Mouse (Mus musculus) embryonic facial prominence, embryonic 11.5 days (tissue): ENCODE results near the gene Chrna1. TPM values are rescaled to one million over a fixed set of nuclear protein-coding genes. Genes with fewer than 3 reads are reported as not detected.
"Not testable (repeated sequence)": the region's sequence is repeated elsewhere in the genome, so short reads cannot be mapped to it uniquely, and the experiment has no call there.

Source experiments
- ATAC-seq: fragments of 200-750 bp; cut with Nextera tagmentation; replicated peaks from 2 replicates; pipeline ENCODE4 v1.8.0; 2017; ENCODE audit warnings: low read depth; ENCODE audit not compliant: insufficient number of reproducible peaks, low FRiP score, low TSS enrichment
- DNase-seq: peaks from one replicate; pipeline ENCODE4 v3.0.0-alpha.2; 2015; ENCODE audit warnings: low spot score
- H3K27ac ChIP-seq: fragments of 300-500 bp; sonication (generic); replicated peaks from 2 replicates; pipeline ENCODE4 v1.5.1; 2014; ENCODE audit warnings: mild to moderate bottlenecking, low read depth, low read length, control low read depth
- H3K27me3 ChIP-seq: fragments of 300-500 bp; sonication (generic); 2 replicates; pipeline ENCODE4 v1.6.1; 2014; ENCODE audit warnings: mild to moderate bottlenecking, low read length, moderate library complexity, mixed read lengths; ENCODE audit not compliant: control insufficient read depth, insufficient read depth
- H3K36me3 ChIP-seq: fragments of 300-500 bp; sonication (generic); replicated peaks from 2 replicates; pipeline ENCODE4 v1.6.1; 2014; ENCODE audit warnings: low read depth, mild to moderate bottlenecking, low read length, moderate library complexity, mixed read lengths; ENCODE audit not compliant: control insufficient read depth, insufficient read depth
- H3K4me1 ChIP-seq: fragments of 300-500 bp; sonication (generic); 2 replicates; pipeline ENCODE4 v1.6.1; 2014; ENCODE audit warnings: low read length, mixed read lengths; ENCODE audit not compliant: control insufficient read depth, insufficient read depth
- H3K4me2 ChIP-seq: fragments of 300-500 bp; sonication (generic); 2 replicates; pipeline ENCODE4 v1.6.1; 2014; ENCODE audit warnings: low read depth, mild to moderate bottlenecking, control low read depth, low read length, moderate library complexity
- H3K4me3 ChIP-seq: fragments of 300-500 bp; sonication (generic); 2 replicates; pipeline ENCODE4 v1.5.1; 2014; ENCODE audit warnings: low read depth, low read length, control low read depth
- H3K9ac ChIP-seq: fragments of 300-500 bp; sonication (generic); replicated peaks from 2 replicates; pipeline ENCODE4 v1.6.1; 2014; ENCODE audit warnings: mild to moderate bottlenecking, control low read depth, low read length
- H3K9me3 ChIP-seq: fragments of 300-500 bp; sonication (generic); replicated peaks from 2 replicates; pipeline ENCODE4 v1.6.1; 2016; ENCODE audit warnings: mild to moderate bottlenecking, low read length, inconsistent platforms, mixed read lengths; ENCODE audit not compliant: control insufficient read depth
- WGBS: fragments of 180-500 bp; shearing (Covaris S2); extraction: QIAGEN DNeasy Blood & Tissue Kit; methylation state at CpG from one replicate; pipeline ENCODE4 v1.1.7; 2014; 5-methylcytosine and 5-hydroxymethylcytosine counted together
- polyA plus RNA-seq: library from polyadenylated mRNA; unstranded; fragments of >200 nt; fragmentation: Nextera tagmentation; extraction: Ambion mirVana; gene quantifications from 2 replicates; pipeline ENCODE4 v1.2.1, GENCODE M21; 2014

The Chrna1 gene
- polyA plus RNA-seq, 1 experiment from 2014 or later: 1.2 TPM

DNA sequence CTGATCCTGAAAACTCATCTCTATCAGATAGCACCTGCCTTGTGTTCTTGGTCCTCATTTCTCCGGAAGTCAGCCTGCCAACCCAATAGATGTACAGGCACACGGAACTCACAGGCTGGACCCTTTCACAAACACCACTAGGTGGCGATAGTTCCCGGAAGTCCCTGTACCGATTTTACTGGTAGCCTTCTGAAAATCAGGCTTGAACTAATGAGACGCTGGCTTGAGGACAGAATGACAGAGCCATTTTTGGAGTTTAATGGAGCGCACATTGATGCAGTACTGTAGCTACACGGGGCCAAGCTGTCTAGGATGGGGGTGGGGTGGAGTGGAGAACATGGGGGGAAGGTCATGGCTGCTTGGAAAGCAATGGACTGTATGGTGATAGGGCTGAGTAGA, 18.5 kb downstream of the Chrna1 start:
- Histone ChIP-seq H3K27ac (no peak overlapping the region), H3K4me2 (peak overlapping the region; percentile 66), H3K9ac (0 out of 2 replicates have a peak overlapping the region, but pooled peaks have one; percentile 6), H3K27me3 (no peaks in the 10 kb centered on the region), H3K4me1 (no peaks in the 10 kb centered on the region), H3K9me3 (no peaks in the 10 kb centered on the region), H3K36me3 (no peaks in the 10 kb centered on the region), H3K4me3 (no peak overlapping the region)
- DNase-seq: peak; percentile 85
- ATAC-seq: peak; percentile 49; the same call in 1 of the 2 replicates
- WGBS: 5% methylated on average over 8 of the region's 8 CpGs

DNA sequence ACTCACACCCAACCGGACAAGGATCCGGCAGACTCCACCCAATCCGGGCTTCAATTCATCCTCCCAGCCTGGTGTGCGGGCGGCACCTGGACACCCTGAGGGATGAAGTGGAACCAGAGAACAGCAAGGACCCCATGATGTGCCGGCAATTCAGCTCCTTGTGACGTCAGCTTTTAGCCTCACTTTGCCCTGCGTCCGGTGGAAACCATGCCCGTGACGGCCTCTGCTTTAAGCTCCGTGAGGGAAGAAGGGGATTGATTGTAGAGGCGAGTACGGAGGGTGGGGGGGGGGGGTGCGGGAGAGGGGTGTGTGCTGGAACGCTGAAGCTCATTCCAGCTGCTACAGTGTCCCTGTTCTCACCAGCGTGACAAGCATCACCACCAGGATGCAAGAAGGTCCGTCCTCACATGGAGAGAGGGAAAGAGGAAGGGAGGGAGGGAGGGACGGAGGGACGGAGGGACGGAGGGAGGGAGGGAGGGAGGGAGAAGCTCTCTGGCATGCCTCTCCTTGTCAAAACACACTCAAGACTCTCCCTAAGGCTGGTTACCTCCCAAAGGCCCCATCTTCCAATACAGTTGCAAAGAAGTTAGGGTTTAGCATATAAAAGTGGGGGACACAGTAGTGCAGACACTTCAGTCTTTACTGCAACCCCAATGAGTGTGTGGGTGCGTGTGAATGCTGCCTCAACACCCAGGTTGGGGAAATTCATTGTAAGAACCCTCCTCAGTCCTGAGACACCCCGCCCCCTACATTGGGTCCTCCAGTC, 19.1 kb downstream of the Chrna1 start:
- peak overlapping the region; percentile 66 for H3K4me2 ChIP-seq
- H3K36me3 ChIP-seq: no peaks in the 10 kb centered on the region
- no peaks in the 10 kb centered on the region for H3K27me3 ChIP-seq
- no peaks in the 10 kb centered on the region for H3K4me1 ChIP-seq
- H3K4me3 ChIP-seq: peak overlapping the region; percentile 34
- ATAC-seq (peak; percentile 51), DNase-seq (peak; percentile 68)
- no peaks in the 10 kb centered on the region for H3K9me3 ChIP-seq
- H3K27ac ChIP-seq: no peak overlapping the region
- peak overlapping the region; percentile 43 for H3K9ac ChIP-seq
- 2% methylated on average over 23 of the region's 23 CpGs for WGBS

DNA sequence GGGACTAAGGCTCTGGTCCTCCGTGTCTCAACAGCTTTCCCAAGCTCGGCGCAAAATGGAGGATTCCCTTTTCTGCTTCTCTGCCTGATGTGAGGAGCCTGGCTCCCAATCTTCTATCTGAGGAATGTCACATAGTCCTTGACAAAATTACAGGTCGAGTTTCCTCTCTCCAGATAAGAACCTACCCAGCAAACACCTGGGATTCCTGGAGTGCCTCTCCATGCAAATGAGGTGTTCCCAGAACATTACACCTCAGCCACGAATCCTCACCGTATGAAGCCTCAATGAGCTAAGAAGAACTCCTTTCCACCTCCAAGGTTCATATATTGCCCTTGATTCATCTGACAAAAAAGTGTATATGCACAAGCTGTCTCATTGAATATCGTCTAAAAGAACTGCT, 19.7 kb downstream of the Chrna1 start:
- H3K4me3 ChIP-seq: peak overlapping the region; percentile 34; the same call in 1 of the 2 replicates
- WGBS: 42% methylated on average over 7 of the region's 7 CpGs
- DNase-seq: no peak

DNA sequence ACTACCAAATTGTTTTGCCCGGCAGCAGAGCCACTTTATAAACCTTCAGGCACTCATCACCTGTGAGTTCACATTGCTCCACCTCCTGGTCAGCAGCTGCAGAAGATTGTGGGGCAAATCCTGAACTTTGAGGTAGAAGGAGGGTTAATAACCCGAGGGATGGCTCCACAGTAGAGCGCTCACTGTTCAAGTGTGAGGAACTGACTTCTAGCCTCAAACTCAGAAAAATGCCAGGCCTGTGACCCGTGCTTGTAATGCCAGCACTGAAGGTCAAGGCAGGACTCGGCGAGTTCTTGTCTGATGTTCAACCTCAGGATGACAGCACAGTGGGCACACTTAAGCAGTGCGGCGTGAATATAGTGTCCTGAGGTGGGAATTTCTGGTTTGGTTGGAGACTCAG, 22.2 kb downstream of the Chrna1 start:
- Histone ChIP-seq H3K4me1 (no peaks in the 10 kb centered on the region), H3K4me2 (no peak overlapping the region), H3K4me3 (no peak overlapping the region), H3K27ac (no peak overlapping the region), H3K36me3 (no peaks in the 10 kb centered on the region), H3K9ac (no peak overlapping the region), H3K9me3 (no peaks in the 10 kb centered on the region), H3K27me3 (no peaks in the 10 kb centered on the region)
- DNase-seq: no peak
- 78% methylated on average over 8 of the region's 8 CpGs for WGBS
- no peak for ATAC-seq

More for the DNA sequence above, 19.7 kb downstream of the Chrna1 start:
- Histone ChIP-seq H3K27ac (no peak overlapping the region), H3K36me3 (no peaks in the 10 kb centered on the region), H3K9me3 (no peaks in the 10 kb centered on the region), H3K27me3 (no peaks in the 10 kb centered on the region), H3K4me2 (no peak overlapping the region; the same call in 1 of the 2 replicates), H3K4me1 (no peaks in the 10 kb centered on the region), H3K9ac (no peak overlapping the region)
- no peak for ATAC-seq

DNA sequence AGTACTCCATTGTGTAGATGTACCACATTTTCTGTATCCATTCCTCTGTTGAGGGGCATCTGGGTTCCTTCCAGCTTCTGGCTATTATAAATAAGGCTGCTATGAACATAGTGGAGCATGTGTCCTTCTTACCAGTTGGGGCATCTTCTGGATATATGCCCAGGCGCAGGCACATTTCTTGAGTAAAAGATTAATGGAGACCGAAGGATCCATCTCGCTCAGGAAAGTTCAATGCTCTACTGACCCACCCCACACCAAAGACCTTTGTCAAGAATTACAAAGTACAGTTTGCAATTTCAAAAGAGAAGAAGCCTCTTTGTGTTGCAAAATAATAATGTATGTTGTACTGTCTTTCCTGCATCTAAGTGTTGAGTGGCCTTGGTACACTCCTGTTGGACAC, 23.1 kb downstream of the Chrna1 start:
- H3K4me2 ChIP-seq, H3K27me3 ChIP-seq, H3K4me1 ChIP-seq, H3K4me3 ChIP-seq, H3K27ac ChIP-seq, ATAC-seq, H3K9ac ChIP-seq, DNase-seq, H3K36me3 ChIP-seq, H3K9me3 ChIP-seq: not testable (repeated sequence)
- WGBS: 93% methylated on average over 3 of the region's 3 CpGs

DNA sequence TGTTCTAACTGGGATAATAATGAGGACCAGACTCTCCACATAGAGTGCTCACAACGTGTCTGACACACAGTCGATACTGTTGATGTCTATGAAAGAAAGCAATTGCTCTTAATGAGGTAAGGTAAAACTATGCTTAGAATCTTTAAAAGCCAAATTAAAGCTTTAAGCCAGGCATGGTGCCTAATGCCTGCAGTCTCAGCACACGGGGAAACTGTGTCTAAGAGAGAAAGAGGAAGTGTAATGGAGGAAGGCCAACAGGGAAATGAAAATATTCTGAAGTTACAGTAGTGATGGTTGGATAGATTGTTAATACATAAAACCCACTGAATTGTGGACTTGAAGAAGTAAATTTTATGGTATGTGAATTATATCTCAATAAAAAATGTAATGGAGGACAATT, 25.7 kb downstream of the Chrna1 start:
- Histone ChIP-seq H3K4me1 (no peaks in the 10 kb centered on the region), H3K9ac (no peak overlapping the region), H3K27ac (no peak overlapping the region), H3K36me3 (no peaks in the 10 kb centered on the region), H3K4me2 (no peak overlapping the region), H3K27me3 (no peaks in the 10 kb centered on the region), H3K4me3 (no peak overlapping the region), H3K9me3 (no peaks in the 10 kb centered on the region)
- WGBS: 59% methylated on average over 3 of the region's 3 CpGs
- ATAC-seq (no peak), DNase-seq (no peak)

DNA sequence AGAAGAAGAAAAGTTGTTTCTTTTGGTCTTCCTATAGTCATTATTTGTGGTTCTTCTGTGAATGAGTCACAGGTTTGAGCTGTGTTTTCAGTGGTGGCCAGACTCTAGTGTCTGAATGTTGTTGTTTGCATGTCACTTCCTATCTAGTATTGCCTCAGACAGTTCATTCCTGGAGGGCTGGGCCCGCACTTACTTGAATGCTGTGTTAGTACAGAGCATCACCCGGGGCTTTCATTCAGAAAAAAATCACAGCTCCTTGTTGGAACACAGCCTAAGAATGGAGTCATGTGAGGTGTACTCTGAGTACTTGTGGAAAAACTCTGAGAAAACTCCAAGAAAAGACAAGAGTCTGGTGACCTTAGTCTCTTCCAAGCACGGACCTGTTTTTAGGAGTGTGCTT, 27.2 kb downstream of the Chrna1 start:
- no peaks in the 10 kb centered on the region for H3K27me3 ChIP-seq
- no peak overlapping the region for H3K4me2 ChIP-seq
- DNase-seq (no peak), ATAC-seq (no peak)
- WGBS: 90% methylated on average over 3 of the region's 3 CpGs
- no peak overlapping the region for H3K9ac ChIP-seq
- no peaks in the 10 kb centered on the region for H3K36me3 ChIP-seq
- H3K4me1 ChIP-seq: no peaks in the 10 kb centered on the region
- H3K4me3 ChIP-seq: no peak overlapping the region
- H3K9me3 ChIP-seq: no peaks in the 10 kb centered on the region
- H3K27ac ChIP-seq: no peak overlapping the region

DNA sequence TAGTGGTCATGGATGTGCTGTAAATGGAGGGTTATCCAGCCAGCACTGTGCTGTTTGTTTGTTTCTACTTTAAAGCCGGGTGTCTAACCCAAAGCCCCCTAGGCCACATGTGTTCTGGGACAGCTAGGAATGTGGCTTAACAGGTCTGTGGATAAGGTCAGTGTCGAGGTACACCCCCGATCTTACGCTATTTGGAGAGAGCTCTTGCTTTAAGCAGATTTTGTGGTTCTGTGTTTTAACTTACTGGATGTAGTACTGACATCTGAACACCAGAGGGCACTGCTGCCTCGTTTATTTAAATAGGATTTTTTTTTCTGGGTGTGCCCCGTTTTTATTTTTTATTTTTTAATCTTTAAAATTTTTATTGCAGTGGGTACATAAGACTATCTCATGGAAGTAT, 29.4 kb downstream of the Chrna1 start:
- ATAC-seq: no peak
- no peaks in the 10 kb centered on the region for H3K27me3 ChIP-seq
- no peaks in the 10 kb centered on the region for H3K4me1 ChIP-seq
- H3K9ac ChIP-seq: no peak overlapping the region
- H3K36me3 ChIP-seq: no peaks in the 10 kb centered on the region
- H3K4me3 ChIP-seq: no peak overlapping the region
- no peak overlapping the region for H3K4me2 ChIP-seq
- no peak overlapping the region for H3K27ac ChIP-seq
- peak; percentile 81 for DNase-seq
- no peaks in the 10 kb centered on the region for H3K9me3 ChIP-seq
- 20% methylated on average over 6 of the region's 6 CpGs for WGBS
